In genomic region chr13:116308121-116308932, GRCm38 (mm10) we compare ENCODE assay signal across 9 mouse cellular contexts. TPM values are rescaled to one million over a fixed set of nuclear protein-coding genes. Genes with fewer than 3 reads are reported as not detected.
DNase-seq lines count a peak whose midpoint lies in the region; ATAC-seq and TF ChIP-seq lines count a peak whose summit lies in the region.
"Had no signal": no experiment of that assay in that cellular context is flagged by ENCODE, and none has a peak within 500 bp of the region (broad histone marks: within the 10 kb centered on the region; RNA-seq: fewer than 3 reads in every experiment).

No protein-coding gene starts in this region.

- H3K36me3 ChIP-seq in midbrain, embryonic 12.5 days: no peaks in the 10 kb centered on the region

- ATAC-seq in midbrain, embryonic 12.5 days (ENCODE audit: low FRiP score, low read depth): no peak
- ATAC-seq in inflammation-experienced regulatory T-cells, adult 6 months: no peak

- no peak for TF ChIP-seq CTCF in brain, embryonic 14.5 days (IDR thresholded peaks at IDR 0.05; ENCODE audit: borderline replicate concordance, extremely low read depth, insufficient read depth, insufficient read length)

- DNase-seq in embryo, embryonic 10.5 days (ENCODE audit: low spot score): peak; percentile 61
- no peak for DNase-seq in embryo, embryonic 10 days (ENCODE audit: low spot score)
- DNase-seq in brain, embryonic 14.5 days (ENCODE audit: low read depth): peak; percentile 69
- peak; percentile 6 for DNase-seq in forelimb bud, embryonic 11.5 days (ENCODE audit: low read depth, low spot score)
- no peak for DNase-seq in right cerebral cortex, postnatal 14 days
- DNase-seq in gastrocnemius, postnatal 14 days: no peak

- H3K4me3 ChIP-seq in midbrain, embryonic 12.5 days: peak overlapping the region; percentile 55

- WGBS in midbrain, embryonic 12.5 days: under 1% methylated on average over 20 of the region's 20 CpGs

- no peak overlapping the region for H3K9ac ChIP-seq in midbrain, embryonic 12.5 days (replicated peaks)

- H3K27me3 ChIP-seq in midbrain, embryonic 12.5 days: peaks cover 85% of the 10 kb centered on the region

- no peak for TF ChIP-seq POLR2A in brain, embryonic 14.5 days (IDR thresholded peaks at IDR 0.05; ENCODE audit: borderline replicate concordance, extremely low read depth, insufficient read depth, insufficient read length, poor library complexity, severe bottlenecking)

- H3K27ac ChIP-seq in midbrain, embryonic 12.5 days (replicated peaks): no peak overlapping the region

- peaks cover 18% of the 10 kb centered on the region for H3K4me1 ChIP-seq in midbrain, embryonic 12.5 days

- intact Hi-C loops in gastrocnemius, postnatal 14 days (cut with DNase I; ENCODE audit: low total_unique reads): no loop called here

- H3K4me2 ChIP-seq in midbrain, embryonic 12.5 days (replicated peaks): peak overlapping the region; percentile 90

- no peaks in the 10 kb centered on the region for H3K9me3 ChIP-seq in midbrain, embryonic 12.5 days

RNA-seq across cellular contexts. Expression of gene Isl1, which starts 1.2 kb away (rescaled TPM):
- 48.6 and 71.9 TPM in 2 replicates for polyA plus RNA-seq in brain, embryonic 14.5 days (2012; rRNA removed)
- polyA plus RNA-seq in midbrain, embryonic 12.5 days (2016; fragmentation: Nextera tagmentation; extraction: Ambion mirVana): 20.9 and 38.9 TPM in 2 replicates
- not detected for polyA plus RNA-seq in inflammation-experienced regulatory T-cells, adult 6 months (2017; shearing (Covaris generic))
- total RNA-seq in gastrocnemius, postnatal 14 days (2021): 1 to 10 TPM in 1 of 2 experiments, under 1 TPM in 1; 0.41 to 1.3 TPM
- total RNA-seq: hematopoietic stem cell, adult 5-6 weeks had no signal

Comparison
In these comparisons a context has a peak if more than half of its experiments do, and no peak if none do; other contexts are left out.
1. DNase-seq: peak in embryo, embryonic 10.5 days (single experiment), brain, embryonic 14.5 days (single experiment) and forelimb bud, embryonic 11.5 days (single experiment); none in embryo, embryonic 10 days (single experiment), right cerebral cortex, postnatal 14 days (single experiment) and gastrocnemius, postnatal 14 days (single experiment).
2. RNA of gene Isl1, which starts 1.2 kb away (polyA plus RNA-seq): 48.6 to 71.9 TPM in brain, embryonic 14.5 days and 20.9 to 38.9 TPM in midbrain, embryonic 12.5 days; not detected in inflammation-experienced regulatory T-cells, adult 6 months; every median in the first group is over 10 times any median in the second.